Mouse (Mus musculus) common myeloid progenitor, adult 5-6 weeks (primary cell): Measurements from ENCODE around the gene Hist1h1a. TPM values are rescaled to one million over a fixed set of nuclear protein-coding genes. Genes with fewer than 3 reads are reported as not detected.
"Not testable (repeated sequence)": the region's sequence is repeated elsewhere in the genome, so short reads cannot be mapped to it uniquely, and the experiment has no call there.

Experiments
- ATAC-seq: replicated peaks from 2 replicates; pipeline ENCODE4 v1.8.0; 2016; ENCODE audit warnings: low read depth, mild to moderate bottlenecking, moderate TSS enrichment, inconsistent platforms; ENCODE audit not compliant: poor library complexity, severe bottlenecking
- total RNA-seq: library from RNA; stranded (forward); fragments of 200-1000, 187-1606 nt; gene quantifications from 2 replicates; pipeline ENCODE4 v1.2.3, GENCODE M21; 2017

The Hist1h1a gene
- total RNA-seq, 1 experiment from 2014 or later: 2,536 TPM

DNA sequence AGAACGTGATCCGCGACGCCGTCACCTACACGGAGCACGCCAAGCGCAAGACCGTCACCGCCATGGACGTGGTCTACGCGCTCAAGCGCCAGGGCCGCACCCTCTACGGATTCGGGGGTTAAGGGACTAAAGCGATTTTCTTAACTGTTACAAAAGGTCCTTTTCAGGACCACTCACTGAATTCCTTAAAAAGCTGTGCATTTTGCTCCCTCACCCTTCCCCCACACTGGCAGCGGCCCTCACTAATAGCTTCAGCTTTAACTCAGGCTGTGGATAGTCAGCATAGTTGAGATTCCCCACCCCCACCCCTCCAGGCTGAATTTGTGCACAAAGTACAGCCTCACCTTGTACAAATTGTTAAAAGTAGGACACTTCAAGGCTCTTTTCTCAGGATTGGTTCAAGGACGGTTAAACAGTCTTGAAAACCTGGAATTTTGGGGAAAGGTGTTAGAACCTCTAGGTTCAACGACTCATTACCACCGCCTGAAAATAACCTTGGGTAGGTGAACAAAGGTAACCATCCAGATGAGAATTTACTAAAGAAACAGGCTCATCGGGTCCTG is 6.2 kb upstream of the Hist1h1a start:
- peak; percentile 7; the same call in 1 of the 2 replicates for ATAC-seq

DNA sequence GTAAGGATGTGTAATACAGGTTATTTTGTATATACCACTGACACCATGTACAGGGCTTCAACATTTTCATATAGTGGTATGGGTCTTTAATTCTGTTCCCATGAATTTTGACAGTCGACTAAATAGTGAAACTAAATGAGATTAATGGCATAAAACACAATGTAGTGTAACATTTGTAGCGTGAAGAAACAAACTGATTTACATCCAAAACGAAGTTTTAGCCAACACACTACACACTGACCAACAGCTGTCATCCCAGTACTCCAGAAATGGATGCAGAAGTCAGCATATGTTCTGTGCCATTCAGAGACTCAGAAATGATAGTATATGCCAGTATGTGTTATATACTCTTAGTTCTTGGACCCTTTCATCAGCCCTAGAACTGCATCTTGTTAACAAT is 5.5 kb upstream of the Hist1h1a start:
- ATAC-seq: no peak

GRCm38 (mm10) chr13:23759251-23759771 is 4.2 kb upstream of the Hist1h1a start:
- ATAC-seq: no peak

DNA sequence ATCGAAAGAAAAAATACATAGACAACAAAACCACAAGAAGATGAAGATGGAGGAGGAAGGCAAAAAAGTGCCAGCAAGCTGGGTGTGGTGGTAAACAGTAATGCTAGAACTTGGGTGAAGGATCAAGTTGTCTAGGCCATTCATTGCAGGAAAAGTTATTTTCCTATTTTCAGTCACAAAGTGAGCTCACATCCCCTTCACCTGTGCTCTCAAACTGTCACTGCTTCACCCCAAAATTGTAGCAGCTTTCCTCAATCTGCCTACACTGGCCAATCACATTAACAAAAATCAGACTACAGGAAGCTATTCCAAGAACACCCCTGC is 3.6 kb upstream of the Hist1h1a start:
- no peak for ATAC-seq

- ATAC-seq: no peak
Measured at GRCm38 (mm10) chr13:23760240-23760971, 3.1 kb upstream of the Hist1h1a start.

GRCm38 (mm10) chr13:23760972-23761864 is 2.2 kb upstream of the Hist1h1a start, which contains the start of gene Hist1h4a:
TSS of gene Hist1h4a (minus strand) at chr13:23761230.
- ATAC-seq: peak; percentile 31

GRCm38 (mm10) chr13:23761871-23762821 is 1.3 kb upstream of the Hist1h1a start, which contains the start of gene Hist1h3a:
TSS of gene Hist1h3a (minus strand) at chr13:23762386.
- ATAC-seq: peak; percentile 39

- no peak for ATAC-seq
Measured at GRCm38 (mm10) chr13:23763242-23763585, 252 bp upstream of the Hist1h1a start.

- ATAC-seq: no peak
Measured at GRCm38 (mm10) chr13:23764324-23765171, 1.1 kb downstream of the Hist1h1a start.

GRCm38 (mm10) chr13:23765172-23765513 is 1.7 kb downstream of the Hist1h1a start:
- no peak for ATAC-seq

DNA sequence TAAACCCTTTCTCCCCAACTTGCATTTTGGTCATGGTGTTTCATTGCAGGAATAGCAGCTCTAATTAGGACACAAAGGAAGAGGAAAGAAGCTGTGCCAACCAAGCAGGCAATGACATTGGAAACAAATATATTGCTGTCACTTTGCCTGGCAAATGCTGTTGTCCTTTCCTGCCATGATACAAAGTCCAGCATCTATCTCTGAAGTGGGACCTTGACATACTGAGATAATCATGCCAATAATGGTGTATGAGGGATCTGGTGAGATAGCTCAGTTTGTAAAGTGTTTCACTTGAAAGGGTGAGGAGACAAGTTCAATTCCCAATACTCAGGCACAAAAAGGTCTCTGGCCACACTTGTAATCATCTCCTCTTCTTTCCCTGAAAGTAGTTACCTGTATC is 3.3 kb downstream of the Hist1h1a start:
- no peak for ATAC-seq

DNA sequence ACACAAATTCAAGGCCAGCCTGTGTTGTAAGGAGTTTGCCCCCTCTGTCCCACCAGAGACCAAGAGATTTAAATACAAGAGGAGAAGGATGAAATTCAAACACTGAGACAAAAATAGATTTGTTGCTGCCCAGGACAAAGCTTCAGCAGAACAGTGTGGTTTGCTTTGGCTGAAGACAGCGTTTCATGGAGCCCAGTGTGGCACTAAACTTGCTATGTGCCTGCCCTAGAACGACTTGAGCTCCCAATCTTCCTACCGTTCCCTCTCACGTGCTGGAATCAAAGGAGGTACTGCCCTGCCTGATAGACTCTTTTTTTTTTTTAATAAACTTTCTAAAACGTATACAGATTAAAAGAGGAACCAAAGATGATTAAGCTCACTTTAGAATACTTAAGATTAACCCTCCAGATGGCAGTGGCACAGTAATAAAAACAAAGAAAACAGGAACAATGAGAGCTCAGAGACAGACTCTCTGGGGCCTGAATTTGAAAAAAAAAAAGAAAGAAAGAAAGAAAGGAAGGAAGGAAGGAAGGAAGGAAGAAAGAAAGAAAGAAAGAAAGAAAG is 5.5 kb downstream of the Hist1h1a start:
- ATAC-seq: peak; percentile 52

DNA sequence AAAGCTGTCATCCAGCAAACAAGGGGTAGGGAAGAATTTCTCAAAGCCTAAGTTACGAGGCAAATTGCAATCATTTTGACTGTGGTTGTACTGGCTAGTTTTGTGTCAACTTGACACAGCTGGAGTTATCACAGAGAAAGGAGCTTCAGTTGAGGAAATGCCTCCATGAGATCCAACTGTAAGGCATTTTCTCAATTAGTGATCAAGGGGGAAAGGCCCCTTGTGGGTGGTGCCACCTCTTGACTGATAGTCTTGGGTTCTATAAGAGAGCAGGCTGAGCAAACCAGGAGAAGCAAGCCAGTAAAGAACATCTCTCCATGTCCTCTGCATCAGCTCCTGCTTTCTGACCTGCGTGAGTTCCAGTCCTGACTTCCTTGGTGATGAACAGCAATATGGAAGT is 6.1 kb downstream of the Hist1h1a start, which contains the start of gene Trim38:
TSS of gene Trim38 (plus strand) at position 301 of the 400 bp plus-strand sequence.
- not testable (repeated sequence) for ATAC-seq

DNA sequence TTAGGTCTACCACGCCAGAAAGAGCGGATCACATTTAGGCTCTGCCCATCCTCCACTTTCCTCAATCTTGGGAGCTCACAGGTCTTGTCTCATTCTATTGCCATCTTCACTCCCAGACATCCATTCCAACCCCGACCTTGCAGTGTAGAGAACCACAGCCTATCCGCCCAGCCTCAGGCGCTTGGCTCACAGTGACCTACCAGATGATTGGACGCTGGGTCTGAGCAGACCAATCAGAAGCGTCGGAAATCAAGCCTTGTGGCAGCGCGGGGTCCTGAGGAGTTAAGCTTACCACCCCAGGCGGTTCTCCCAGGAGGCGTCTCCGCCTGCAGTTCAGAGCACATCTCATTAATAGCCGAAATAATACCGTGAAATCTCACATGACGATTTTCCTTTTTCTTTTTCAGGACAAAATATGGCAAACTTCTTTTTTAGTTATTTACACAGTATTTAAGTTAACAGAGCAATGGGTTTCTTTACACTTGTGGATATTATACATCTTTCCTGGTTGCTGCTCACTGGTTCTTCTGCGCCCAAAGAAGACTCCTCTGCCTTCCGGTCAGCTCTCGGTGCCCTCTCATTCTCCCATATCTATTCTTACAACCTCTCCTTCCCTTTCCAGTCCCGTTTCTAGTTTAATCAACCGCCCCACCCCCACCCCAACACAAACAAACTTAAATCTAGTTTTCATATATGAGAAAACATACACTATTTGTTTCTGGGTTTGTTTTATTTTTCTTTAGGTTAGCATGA is 9.3 kb downstream of the Hist1h1a start:
- peak; percentile 80 for ATAC-seq

- no peak for ATAC-seq
Measured at GRCm38 (mm10) chr13:23778339-23778738, 14.9 kb downstream of the Hist1h1a start.

GRCm38 (mm10) chr13:23779025-23779424 is 15.6 kb downstream of the Hist1h1a start:
- no peak for ATAC-seq

DNA sequence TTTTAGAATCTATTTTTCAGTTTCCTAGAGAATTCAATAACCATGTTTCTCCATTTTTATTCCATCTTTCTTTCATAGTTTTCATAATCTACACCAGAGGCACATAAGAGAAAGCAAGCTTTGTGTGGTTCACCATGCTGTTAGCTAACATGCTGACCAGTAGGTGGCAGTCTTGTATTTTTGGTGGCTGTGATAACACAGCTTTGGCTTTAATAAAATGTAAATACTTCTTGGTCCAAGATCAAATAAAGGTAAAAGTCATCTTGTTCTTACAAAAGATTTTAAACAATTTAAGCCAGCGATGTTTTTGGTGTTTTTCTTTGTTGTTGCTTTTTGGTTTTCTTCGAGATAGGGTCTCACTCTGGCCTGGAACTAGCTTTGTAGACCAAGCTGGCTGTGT is 29.1 kb downstream of the Hist1h1a start:
- ATAC-seq: peak; percentile 87

- ATAC-seq: peak; percentile 94
Measured at GRCm38 (mm10) chr13:23799405-23799804, 35.9 kb downstream of the Hist1h1a start.
